Comparison of ENCODE assay signal across 31 mouse cellular contexts in the genomic region with DNA sequence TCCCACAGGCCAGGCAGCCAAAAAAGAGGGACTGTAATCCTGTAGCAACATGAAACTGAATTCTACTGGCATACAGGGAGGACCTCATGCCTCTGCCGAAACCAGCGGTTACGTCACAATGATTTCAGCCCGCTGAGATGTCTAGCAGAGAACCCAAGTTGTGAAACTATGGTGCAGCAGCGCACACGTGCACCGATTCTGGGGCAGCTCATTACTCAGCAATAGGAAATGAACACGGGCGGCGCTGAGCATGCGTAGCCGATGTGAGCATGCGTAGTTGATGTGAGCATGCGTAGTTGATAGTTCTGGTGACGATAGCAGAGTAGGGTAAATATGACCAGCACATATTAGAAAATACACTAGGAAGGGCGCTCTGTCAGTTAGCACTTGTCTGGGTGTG. TPM values are rescaled to one million over a fixed set of nuclear protein-coding genes. Genes with fewer than 3 reads are reported as not detected.
A peak's percentile ranks its signal among the peaks of the same experiment; 100 is the strongest.
DNase-seq lines count a peak whose midpoint lies in the region; ATAC-seq and TF ChIP-seq lines count a peak whose summit lies in the region.
"Had no signal": no experiment of that assay in that cellular context is flagged by ENCODE, and none has a peak within 500 bp of the region (broad histone marks: within the 10 kb centered on the region; RNA-seq: fewer than 3 reads in every experiment).

No protein-coding gene starts in this region.

- peak; percentile 9 for DNase-seq in liver, adult 2 months (ENCODE audit: extremely low read depth, low read depth, low spot score)
- no peak for DNase-seq in liver, embryonic 11.5 days (ENCODE audit: low spot score)
- no peak for DNase-seq in testis, postnatal 14 days (ENCODE audit: low spot score)
- DNase-seq in ovary, postnatal 10 days (ENCODE audit: low spot score) = no peak
- DNase-seq in heart, adult 11 months = no peak
- no peak for DNase-seq in hindbrain, postnatal 0 days (ENCODE audit: low spot score)
- DNase-seq: adrenal gland, adult 8-10 months; cerebellum, adult 8-10 months; cerebellum, postnatal 25 days; gastrocnemius, adult 2 months; gastrocnemius, postnatal 36 days; heart, postnatal 14 days; kidney, adult 18-20 months; kidney, postnatal 36 days; retina, postnatal 1 day; right cerebral cortex, postnatal 14 days; thymus, adult 18-20 months; thymus, postnatal 25 days had no signal

- H3K9me3 ChIP-seq in liver, embryonic 11.5 days (ENCODE audit: control insufficient read depth, low read length) = no peaks in the 10 kb centered on the region
- H3K9me3 ChIP-seq in hindbrain, postnatal 0 days (ENCODE audit: low read length) = no peaks in the 10 kb centered on the region
- H3K9me3 ChIP-seq: hindbrain, embryonic 10.5 days; hindbrain, embryonic 15.5 days; limb, embryonic 13.5 days; midbrain, embryonic 12.5 days; stomach, embryonic 15.5 days had no signal

- WGBS in liver, adult 2 months = 85% methylated on average over 16 of the region's 16 CpGs
- 87% methylated on average over 16 of the region's 16 CpGs for WGBS in liver, embryonic 11.5 days
- 96% methylated on average over 16 of the region's 16 CpGs for WGBS in hindbrain, postnatal 0 days

- H3K36me3 ChIP-seq in liver, adult 2 months (ENCODE audit: control insufficient read depth, insufficient read depth, low read length) = no peaks in the 10 kb centered on the region
- H3K36me3 ChIP-seq in liver, embryonic 11.5 days (ENCODE audit: control insufficient read depth, insufficient read depth, low read length) = no peaks in the 10 kb centered on the region
- no peaks in the 10 kb centered on the region for H3K36me3 ChIP-seq in testis, adult 2 months (ENCODE audit: control insufficient read depth, insufficient read depth, low read length)
- 0 out of 2 replicates have a peak, but pooled peaks cover 5% of the 10 kb centered on the region for H3K36me3 ChIP-seq in hindbrain, postnatal 0 days (ENCODE audit: insufficient read depth, low read length)
- H3K36me3 ChIP-seq: hindbrain, embryonic 10.5 days; limb, embryonic 13.5 days; midbrain, embryonic 12.5 days; stomach, embryonic 15.5 days had no signal

- H3K27me3 ChIP-seq in liver, adult 2 months (ENCODE audit: control insufficient read depth, insufficient read depth, low read length) = no peaks in the 10 kb centered on the region
- H3K27me3 ChIP-seq in liver, embryonic 11.5 days (replicated peaks; ENCODE audit: control insufficient read depth, insufficient read depth, low read length) = no peaks in the 10 kb centered on the region
- no peaks in the 10 kb centered on the region for H3K27me3 ChIP-seq in testis, adult 2 months (ENCODE audit: control insufficient read depth, insufficient read depth, low read length)
- H3K27me3 ChIP-seq in hindbrain, postnatal 0 days (ENCODE audit: insufficient read depth, low read length) = no peaks in the 10 kb centered on the region
- H3K27me3 ChIP-seq: limb, embryonic 13.5 days; stomach, embryonic 15.5 days had no signal

- H3K4me2 ChIP-seq in liver, embryonic 11.5 days = no peak overlapping the region
- no peak overlapping the region for H3K4me2 ChIP-seq in hindbrain, postnatal 0 days (ENCODE audit: low read depth, low read length)
- H3K4me2 ChIP-seq: hindbrain, embryonic 15.5 days; limb, embryonic 13.5 days; midbrain, embryonic 12.5 days; stomach, embryonic 15.5 days had no signal

- TF ChIP-seq POLR2A in liver, adult 2 months (IDR thresholded peaks at IDR 0.05; ENCODE audit: extremely low read depth, insufficient read depth, low read length) = no peak
- TF ChIP-seq POLR2A in testis, adult 2 months (IDR thresholded peaks at IDR 0.05; ENCODE audit: control insufficient read depth, low read depth, low read length) = no peak; the same call in 1 of the 2 replicates

- no peak overlapping the region for H3K27ac ChIP-seq in liver, adult 2 months (replicated peaks; ENCODE audit: insufficient read depth, low read depth, low read length)
- no peak overlapping the region for H3K27ac ChIP-seq in liver, embryonic 11.5 days (ENCODE audit: low read depth, low read length)
- 0 out of 2 replicates have a peak overlapping the region, but pooled peaks have one; percentile 33 for H3K27ac ChIP-seq in testis, adult 2 months (ENCODE audit: control insufficient read depth, insufficient read depth, low read depth, low read length)
- H3K27ac ChIP-seq in hindbrain, postnatal 0 days = no peak overlapping the region
- H3K27ac ChIP-seq: gastrocnemius, adult 2 months; hindbrain, embryonic 10.5 days; hindbrain, embryonic 15.5 days; limb, embryonic 13.5 days; liver, embryonic 14.5 days; midbrain, embryonic 12.5 days; stomach, embryonic 15.5 days had no signal

- no peak overlapping the region for H3K9ac ChIP-seq in liver, adult 2 months (ENCODE audit: low read depth, low read length)
- no peak overlapping the region for H3K9ac ChIP-seq in liver, embryonic 11.5 days (ENCODE audit: low read depth, low read length)
- H3K9ac ChIP-seq in hindbrain, postnatal 0 days (replicated peaks; ENCODE audit: low read length) = no peak overlapping the region
- H3K9ac ChIP-seq: hindbrain, embryonic 15.5 days; limb, embryonic 13.5 days; liver, embryonic 14.5 days; midbrain, embryonic 12.5 days; stomach, embryonic 15.5 days had no signal

- no peak overlapping the region for H3K4me3 ChIP-seq in liver, adult 2 months (ENCODE audit: insufficient read depth, low read depth, low read length)
- no peak overlapping the region for H3K4me3 ChIP-seq in liver, embryonic 11.5 days (ENCODE audit: low read depth, low read length)
- peak overlapping the region; percentile 3; the same call in 1 of the 2 replicates for H3K4me3 ChIP-seq in testis, adult 2 months (ENCODE audit: control insufficient read depth, low read depth, low read length)
- no peak overlapping the region for H3K4me3 ChIP-seq in hindbrain, postnatal 0 days (ENCODE audit: low read length)
- H3K4me3 ChIP-seq: gastrocnemius, adult 2 months; hindbrain, embryonic 10.5 days; hindbrain, embryonic 15.5 days; limb, embryonic 13.5 days; megakaryocyte, embryonic 14.5 days; midbrain, embryonic 12.5 days; stomach, embryonic 15.5 days had no signal

- no peaks in the 10 kb centered on the region for H3K79me2 ChIP-seq in liver, adult 2 months (ENCODE audit: control insufficient read depth, insufficient read depth, low read length)

- H3K4me1 ChIP-seq in liver, adult 2 months (ENCODE audit: control insufficient read depth, insufficient read depth, low read length) = no peaks in the 10 kb centered on the region
- H3K4me1 ChIP-seq in liver, embryonic 11.5 days (replicated peaks; ENCODE audit: control insufficient read depth, insufficient read depth, low read length) = peaks cover 7% of the 10 kb centered on the region; the same call in 1 of the 2 replicates
- peaks cover 6% of the 10 kb centered on the region for H3K4me1 ChIP-seq in testis, adult 2 months (ENCODE audit: control insufficient read depth, insufficient read depth, low read length)
- no peaks in the 10 kb centered on the region for H3K4me1 ChIP-seq in hindbrain, postnatal 0 days (ENCODE audit: insufficient read depth, low read length)
- H3K4me1 ChIP-seq: stomach, embryonic 15.5 days had no signal

- no peak for TF ChIP-seq CTCF in liver, adult 2 months (IDR thresholded peaks at IDR 0.05; ENCODE audit: low read depth, low read length)
- TF ChIP-seq CTCF in testis, adult 2 months (IDR thresholded peaks at IDR 0.05; ENCODE audit: control insufficient read depth, insufficient read depth, insufficient replicate concordance, low read depth, low read length) = no peak
- no peak for TF ChIP-seq CTCF in hindbrain, postnatal 0 days (IDR thresholded peaks at IDR 0.05; ENCODE audit: low read depth)

- ATAC-seq in liver, embryonic 11.5 days (replicated peaks; ENCODE audit: low FRiP score) = no peak
- peak; percentile 88 for ATAC-seq in megakaryocyte progenitor cell, adult 5-6 weeks (replicated peaks; ENCODE audit: poor library complexity)
- no peak for ATAC-seq in hindbrain, postnatal 0 days
- ATAC-seq: activated CD4-positive, CD25-positive, alpha-beta regulatory T cell, adult 4 months; forebrain, embryonic 14.5 days had no signal

RNA-seq across cellular contexts. Expression of a gene that starts 52.8 kb away (rescaled TPM):
- 0.07 TPM in 1 of 2 replicates, not detected in the other for total RNA-seq in liver, adult 2 months (2014; rRNA removed)
- polyA plus RNA-seq in liver, adult 2 months (2012; rRNA removed) = 0.05 and 0.21 TPM in 2 replicates
- polyA plus RNA-seq in liver, embryonic 11.5 days (2014; fragmentation: Nextera tagmentation; extraction: Ambion mirVana) = 0.47 and 0.67 TPM in 2 replicates
- polyA plus RNA-seq in testis, adult 2 months (2012; rRNA removed) = 8.4 and 12.0 TPM in 2 replicates
- total RNA-seq in megakaryocyte progenitor cell, adult 5-6 weeks (2015) = not detected in 2 replicates
- 0.03 TPM in 1 of 2 replicates, not detected in the other for total RNA-seq in megakaryocyte progenitor cell, adult 5-6 weeks (2017)
- total RNA-seq in hindbrain, postnatal 0 days (2014; rRNA removed) = 11.1 and 11.8 TPM in 2 replicates
- polyA plus RNA-seq in hindbrain, postnatal 0 days (2015; fragmentation: Nextera tagmentation; extraction: Ambion mirVana) = 3.0 and 3.5 TPM in 2 replicates
- total RNA-seq: MEL had no signal
- polyA plus RNA-seq: C2C12 had no signal
